Mouse (Mus musculus): ENCODE measurements at regions not wholly inside any gene's neighbourhood (a gene's known extent, or its start where the extent isn't known, plus 50 kb on each side); places are given as distances from the start of the nearest gene placed in this dataset.

GRCm38 (mm10) chr17:89297277-89298002, 97.0 kb upstream of the Fshr start:
- peak; percentile 71 for DNase-seq (ENCODE audit: inconsistent ontology term)

- DNase-seq (ENCODE audit: inconsistent ontology term), result peak; percentile 68
Observed at GRCm38 (mm10) chr17:89281321-89281720, 80.8 kb upstream of the Fshr start.

- DNase-seq (ENCODE audit: inconsistent ontology term), result no peak
Observed at GRCm38 (mm10) chr17:89272141-89272540, 71.7 kb upstream of the Fshr start.

GRCm38 (mm10) chr17:89255687-89256086, 55.2 kb upstream of the Fshr start:
- no peak for DNase-seq (ENCODE audit: inconsistent ontology term)

GRCm38 (mm10) chr17:89250811-89251210, 50.3 kb upstream of the Fshr start:
- DNase-seq (ENCODE audit: inconsistent ontology term), result no peak
